Mouse (Mus musculus): Measurements from ENCODE around the gene Slc6a9. TPM values are rescaled to one million over a fixed set of nuclear protein-coding genes. Genes with fewer than 3 reads are reported as not detected.

Gene Slc6a9
- total and polyA plus RNA-seq, 2 experiments from 2014 or later = 33.7 to 35.0 TPM

GRCm38 (mm10) chr4:117914031-117914430 lies 79.7 kb downstream of the Slc6a9 start:
- H3K4me3 ChIP-seq (ENCODE audit: low read depth, low read length) = peak overlapping the region; percentile 57
- peaks cover 28% of the 10 kb centered on the region for H3K4me1 ChIP-seq (ENCODE audit: insufficient read depth)
- no peak for TF ChIP-seq CTCF (IDR thresholded peaks at IDR 0.05; ENCODE audit: low read depth)
- peak overlapping the region; percentile 65 for H3K9ac ChIP-seq
- peak overlapping the region; percentile 100 for H3K4me2 ChIP-seq (ENCODE audit: low read depth)
- DNase-seq (no peak), ATAC-seq (no peak)
- peaks cover 16% of the 10 kb centered on the region; the same call in 1 of the 2 replicates for H3K36me3 ChIP-seq (ENCODE audit: insufficient read depth)
- H3K27ac ChIP-seq (ENCODE audit: low read depth, low read length) = peak overlapping the region; percentile 83; the same call in 1 of the 2 replicates
- WGBS = 8% methylated on average over 8 of the region's 8 CpGs
- no peaks in the 10 kb centered on the region for H3K27me3 ChIP-seq (ENCODE audit: insufficient read depth, low read length)
- H3K9me3 ChIP-seq (ENCODE audit: low read length) = no peaks in the 10 kb centered on the region

GRCm38 (mm10) chr4:117914591-117915442 lies 80.5 kb downstream of the Slc6a9 start, which contains the start of gene Ipo13:
Gene Ipo13 (minus strand): TSS chr4:117914999.
- peak; percentile 60 for TF ChIP-seq CTCF (IDR thresholded peaks at IDR 0.05; ENCODE audit: low read depth)
- H3K9ac ChIP-seq = peak within 1 kb of the TSS; percentile 65
- H3K4me3 ChIP-seq (ENCODE audit: low read depth, low read length) = peak within 1 kb of the TSS; percentile 57
- ATAC-seq (peak; percentile 99), DNase-seq (peak; percentile 96)
- WGBS = under 1% methylated on average over 61 of the region's 61 CpGs
- no peaks in the 10 kb centered on the region for H3K9me3 ChIP-seq (ENCODE audit: low read length)
- peak within 1 kb of the TSS; percentile 83 for H3K27ac ChIP-seq (ENCODE audit: low read depth, low read length)
- peaks cover 24% of the 10 kb centered on the region for H3K4me1 ChIP-seq (ENCODE audit: insufficient read depth)
- H3K36me3 ChIP-seq (ENCODE audit: insufficient read depth) = peaks cover 16% of the 10 kb centered on the region; the same call in 1 of the 2 replicates
- no peaks in the 10 kb centered on the region for H3K27me3 ChIP-seq (ENCODE audit: insufficient read depth, low read length)
- peak within 1 kb of the TSS; percentile 100 for H3K4me2 ChIP-seq (ENCODE audit: low read depth)

- H3K9ac ChIP-seq = peak overlapping the region; percentile 65
- 4% methylated on average over 19 of the region's 19 CpGs for WGBS
- H3K4me1 ChIP-seq (ENCODE audit: insufficient read depth) = peaks cover 20% of the 10 kb centered on the region
- ATAC-seq (no peak; the same call in 1 of the 2 replicates), DNase-seq (no peak)
- no peak for TF ChIP-seq CTCF (IDR thresholded peaks at IDR 0.05; ENCODE audit: low read depth)
- H3K4me3 ChIP-seq (ENCODE audit: low read depth, low read length) = peak overlapping the region; percentile 57
- no peaks in the 10 kb centered on the region for H3K9me3 ChIP-seq (ENCODE audit: low read length)
- H3K27ac ChIP-seq (ENCODE audit: low read depth, low read length) = peak overlapping the region; percentile 83
- no peaks in the 10 kb centered on the region for H3K27me3 ChIP-seq (ENCODE audit: insufficient read depth, low read length)
- H3K36me3 ChIP-seq (ENCODE audit: insufficient read depth) = peaks cover 16% of the 10 kb centered on the region; the same call in 1 of the 2 replicates
- H3K4me2 ChIP-seq (ENCODE audit: low read depth) = peak overlapping the region; percentile 100
Measured at GRCm38 (mm10) chr4:117915489-117916105, 81.3 kb downstream of the Slc6a9 start.

- Histone ChIP-seq H3K27ac (ENCODE audit: low read depth, low read length) (no peak overlapping the region), H3K9me3 (ENCODE audit: low read length) (no peaks in the 10 kb centered on the region), H3K36me3 (ENCODE audit: insufficient read depth) (peaks cover 11% of the 10 kb centered on the region; the same call in 1 of the 2 replicates), H3K27me3 (ENCODE audit: insufficient read depth, low read length) (no peaks in the 10 kb centered on the region), H3K4me3 (ENCODE audit: low read depth, low read length) (no peak overlapping the region), H3K4me1 (ENCODE audit: insufficient read depth) (peaks cover 14% of the 10 kb centered on the region), H3K9ac (no peak overlapping the region), H3K4me2 (ENCODE audit: low read depth) (peak overlapping the region; percentile 100; the same call in 1 of the 2 replicates)
- no peak for TF ChIP-seq CTCF (IDR thresholded peaks at IDR 0.05; ENCODE audit: low read depth)
- WGBS = 91% methylated on average over 5 of the region's 5 CpGs
- DNase-seq (no peak), ATAC-seq (no peak)
Measured at GRCm38 (mm10) chr4:117916386-117916785, 82.1 kb downstream of the Slc6a9 start.

GRCm38 (mm10) chr4:117917402-117917801 lies 83.1 kb downstream of the Slc6a9 start:
- TF ChIP-seq CTCF (IDR thresholded peaks at IDR 0.05; ENCODE audit: low read depth) = no peak
- ATAC-seq = no peak
- Histone ChIP-seq H3K27ac (ENCODE audit: low read depth, low read length) (no peak overlapping the region), H3K9me3 (ENCODE audit: low read length) (no peaks in the 10 kb centered on the region), H3K4me1 (ENCODE audit: insufficient read depth) (peaks cover 14% of the 10 kb centered on the region), H3K4me2 (ENCODE audit: low read depth) (no peak overlapping the region), H3K4me3 (ENCODE audit: low read depth, low read length) (no peak overlapping the region), H3K9ac (no peak overlapping the region), H3K36me3 (ENCODE audit: insufficient read depth) (0 out of 2 replicates have a peak, but pooled peaks cover 2% of the 10 kb centered on the region), H3K27me3 (ENCODE audit: insufficient read depth, low read length) (no peaks in the 10 kb centered on the region)
- 93% methylated on average over 4 of the region's 4 CpGs for WGBS
- no peak for DNase-seq

GRCm38 (mm10) chr4:117917847-117918246 lies 83.5 kb downstream of the Slc6a9 start:
- DNase-seq = no peak
- H3K4me2 ChIP-seq (ENCODE audit: low read depth) = no peak overlapping the region
- no peaks in the 10 kb centered on the region for H3K27me3 ChIP-seq (ENCODE audit: insufficient read depth, low read length)
- no peak for TF ChIP-seq CTCF (IDR thresholded peaks at IDR 0.05; ENCODE audit: low read depth)
- H3K9me3 ChIP-seq (ENCODE audit: low read length) = no peaks in the 10 kb centered on the region
- no peak overlapping the region for H3K4me3 ChIP-seq (ENCODE audit: low read depth, low read length)
- no peak for ATAC-seq
- no peak overlapping the region for H3K9ac ChIP-seq
- WGBS = 90% methylated on average over 4 of the region's 4 CpGs
- H3K27ac ChIP-seq (ENCODE audit: low read depth, low read length) = no peak overlapping the region
- peaks cover 12% of the 10 kb centered on the region for H3K4me1 ChIP-seq (ENCODE audit: insufficient read depth)
- H3K36me3 ChIP-seq (ENCODE audit: insufficient read depth) = no peaks in the 10 kb centered on the region

GRCm38 (mm10) chr4:117918261-117918660 lies 84.0 kb downstream of the Slc6a9 start:
- ATAC-seq = no peak
- H3K9me3 ChIP-seq (ENCODE audit: low read length) = no peaks in the 10 kb centered on the region
- H3K4me3 ChIP-seq (ENCODE audit: low read depth, low read length) = no peak overlapping the region
- no peaks in the 10 kb centered on the region for H3K27me3 ChIP-seq (ENCODE audit: insufficient read depth, low read length)
- peaks cover 7% of the 10 kb centered on the region for H3K4me1 ChIP-seq (ENCODE audit: insufficient read depth)
- H3K27ac ChIP-seq (ENCODE audit: low read depth, low read length) = no peak overlapping the region
- TF ChIP-seq CTCF (IDR thresholded peaks at IDR 0.05; ENCODE audit: low read depth) = no peak
- WGBS = 50% methylated on average over 3 of the region's 3 CpGs
- DNase-seq = no peak
- H3K4me2 ChIP-seq (ENCODE audit: low read depth) = no peak overlapping the region
- H3K36me3 ChIP-seq (ENCODE audit: insufficient read depth) = no peaks in the 10 kb centered on the region
- H3K9ac ChIP-seq = no peak overlapping the region
